Mouse (Mus musculus) erythroid progenitor cell, adult 5-6 weeks (primary cell): ENCODE results near the gene Stard7. TPM values are rescaled to one million over a fixed set of nuclear protein-coding genes. Genes with fewer than 3 reads are reported as not detected.

Source experiments
- ATAC-seq: replicated peaks from 2 replicates; pipeline ENCODE4 v1.8.0; 2016; ENCODE audit warnings: moderate number of reproducible peaks, mild to moderate bottlenecking, moderate TSS enrichment, inconsistent platforms; ENCODE audit not compliant: poor library complexity, low FRiP score, severe bottlenecking
- total RNA-seq, 2 experiments: library from RNA; stranded (forward) in 1 of 2; stranded (reverse) in 1 of 2; fragments of 150-400 nt in 1 of 2; fragments of 186-747, 209-891 nt in 1 of 2; gene quantifications; 2 replicates each; pipeline versions ENCODE4 v1.2.3 to v1.2.4; 2015 to 2017; ENCODE audit warnings: low replicate concordance in 2 of 2

Stard7 gene
- total RNA-seq, 2 experiments from 2014 or later: 59.5 to 65.4 TPM

- no peak for ATAC-seq
Measured at GRCm38 (mm10) chr2:127314467-127315154, 44.6 kb downstream of the Stard7 start.

DNA sequence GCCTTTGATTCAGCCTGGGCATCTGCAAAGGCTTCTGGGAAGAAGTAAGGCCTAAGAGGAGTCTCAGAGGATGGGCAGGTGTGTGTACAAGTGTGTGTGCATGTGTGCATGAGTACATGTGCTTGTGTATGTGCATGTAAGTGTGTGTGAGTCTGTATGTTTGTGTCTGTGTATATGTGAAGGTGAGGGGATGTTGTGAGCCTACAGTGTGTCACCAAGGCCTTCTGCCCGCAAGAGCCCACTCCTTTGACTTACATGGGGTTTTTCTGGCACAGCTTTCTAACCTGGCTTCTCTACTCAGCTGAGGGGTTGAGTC, 45.1 kb downstream of the Stard7 start:
- no peak for ATAC-seq

GRCm38 (mm10) chr2:127316431-127316830, 46.4 kb downstream of the Stard7 start:
- no peak for ATAC-seq

GRCm38 (mm10) chr2:127318136-127318535, 48.1 kb downstream of the Stard7 start:
- no peak for ATAC-seq

DNA sequence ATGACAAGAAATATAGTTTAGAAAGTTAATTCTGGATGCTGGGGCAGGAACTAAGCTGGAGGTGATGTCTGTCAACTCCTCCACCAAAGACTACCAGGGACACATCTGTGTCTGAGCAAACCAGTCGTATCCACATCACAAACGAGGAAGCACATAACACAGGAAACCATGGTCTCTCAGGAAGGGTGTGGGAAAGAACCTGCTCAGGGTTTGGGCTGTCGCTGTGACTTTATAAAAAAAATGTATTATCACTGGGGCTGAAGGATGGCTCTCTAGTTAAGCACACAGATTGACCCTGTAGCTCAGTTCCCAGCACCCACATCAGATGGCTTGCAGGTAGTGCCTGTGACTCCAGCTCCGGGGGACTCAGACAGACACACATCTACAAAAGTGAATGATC, 49.1 kb downstream of the Stard7 start:
- no peak for ATAC-seq

DNA sequence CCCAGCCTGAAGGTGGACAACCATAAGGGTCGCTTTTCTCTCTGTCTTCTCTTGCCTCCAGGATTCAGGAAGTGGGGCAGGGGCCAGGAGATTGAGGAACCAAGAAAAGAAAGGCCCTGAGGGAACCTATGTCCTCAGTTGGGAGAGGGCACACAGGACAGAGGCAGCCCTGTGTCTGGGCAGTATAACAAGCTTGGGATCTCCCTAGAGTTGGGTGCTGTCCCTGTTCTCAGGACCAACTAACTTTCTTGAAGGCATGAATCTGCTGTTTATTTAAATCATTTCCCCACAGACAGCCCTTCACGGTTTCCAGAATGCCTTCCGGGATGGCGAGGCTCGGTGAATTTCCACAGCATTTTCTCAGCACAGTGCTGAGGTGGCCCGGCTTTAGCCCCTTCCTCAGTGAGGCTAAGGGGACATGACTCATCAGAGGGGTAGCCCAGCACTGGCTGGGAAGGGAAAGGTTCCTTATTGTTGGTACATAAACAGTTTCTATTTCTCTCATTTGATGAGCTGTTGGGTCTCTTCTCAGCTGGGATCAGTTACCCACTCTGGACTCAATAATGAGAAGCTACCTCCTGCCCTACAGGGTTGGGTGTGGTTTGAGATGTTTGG, 52.8 kb downstream of the Stard7 start:
- no peak for ATAC-seq

DNA sequence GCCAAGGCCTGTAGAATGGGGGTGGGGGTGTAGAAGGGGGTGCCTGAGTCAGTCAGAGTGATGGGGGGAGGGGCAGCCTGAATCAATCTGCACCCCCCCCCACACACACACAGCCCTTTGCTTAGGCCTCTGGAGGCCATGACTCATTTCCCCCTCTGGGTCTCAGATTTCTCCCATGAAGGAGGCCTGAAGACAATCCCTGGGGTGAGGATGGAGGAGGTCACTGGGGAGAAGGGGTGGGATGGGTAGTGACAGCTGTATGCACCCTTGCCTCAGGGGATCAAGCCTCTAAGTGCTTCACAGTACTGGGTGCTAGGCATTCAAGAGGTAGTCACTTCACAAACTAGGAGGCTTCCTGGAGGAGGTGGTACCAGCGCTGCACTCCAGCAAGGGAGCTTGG, 53.6 kb downstream of the Stard7 start:
- ATAC-seq: no peak

DNA sequence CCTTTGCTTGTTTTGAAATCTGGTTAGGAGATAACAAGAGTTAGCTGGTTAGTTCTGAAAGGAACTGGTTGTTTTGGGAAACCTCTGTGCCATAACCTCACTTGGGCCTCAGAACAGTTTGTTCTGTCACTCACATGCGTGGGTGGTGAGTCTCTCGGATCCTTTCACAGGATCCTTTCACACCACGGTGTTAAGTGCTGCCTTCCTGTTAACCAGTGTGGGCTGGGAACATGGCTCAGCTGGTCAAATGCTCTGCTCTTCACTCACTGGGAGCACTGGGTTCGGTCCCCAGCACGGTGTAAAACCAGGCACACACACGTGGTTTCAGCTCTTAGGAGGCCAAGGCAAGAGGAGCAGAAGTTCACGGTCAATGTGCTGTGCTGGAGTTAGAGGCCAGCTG, 54.4 kb downstream of the Stard7 start:
- ATAC-seq: no peak

GRCm38 (mm10) chr2:127328090-127328851, 58.3 kb downstream of the Stard7 start:
- ATAC-seq: no peak

- no peak for ATAC-seq
Measured at GRCm38 (mm10) chr2:127332807-127333570, 63.0 kb downstream of the Stard7 start.

DNA sequence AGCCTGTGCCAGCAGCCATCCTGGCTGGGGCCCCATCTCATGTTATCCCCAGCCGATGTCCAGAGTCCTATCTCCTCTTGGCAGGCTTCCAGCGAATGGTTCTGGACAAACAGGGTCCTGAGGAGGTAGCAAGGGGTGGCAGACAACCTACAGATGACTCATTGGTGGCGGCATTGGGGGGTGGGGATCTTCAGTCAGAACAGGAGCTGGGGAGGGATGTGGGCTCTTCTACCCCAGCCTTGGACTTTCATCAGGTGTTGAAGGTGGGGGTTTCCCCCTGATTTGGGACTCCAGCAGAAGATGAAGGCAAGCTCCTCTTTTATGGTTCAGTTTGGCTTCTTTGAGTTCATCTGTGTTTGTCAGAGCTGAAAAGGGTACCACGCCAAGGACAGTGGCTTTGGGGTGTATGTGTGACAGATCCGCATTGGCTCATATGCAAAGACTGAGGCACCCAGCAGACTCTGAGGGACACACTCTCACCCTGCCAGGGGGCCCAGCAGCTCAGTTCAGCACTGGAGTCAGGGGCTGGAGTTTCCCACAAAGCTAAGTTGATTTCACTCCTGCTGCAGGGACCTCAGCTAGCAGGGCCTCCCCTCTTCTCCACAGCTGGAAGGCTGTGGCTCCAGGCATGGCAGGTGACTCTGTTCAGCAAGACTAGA, 64.1 kb downstream of the Stard7 start:
- ATAC-seq: no peak

GRCm38 (mm10) chr2:127335078-127335541, 65.1 kb downstream of the Stard7 start:
- ATAC-seq: no peak

- no peak for ATAC-seq
Measured at GRCm38 (mm10) chr2:127335767-127336496, 65.9 kb downstream of the Stard7 start, which contains the start of gene Dusp2. TSS of gene Dusp2 (plus strand) at chr2:127336159.

DNA sequence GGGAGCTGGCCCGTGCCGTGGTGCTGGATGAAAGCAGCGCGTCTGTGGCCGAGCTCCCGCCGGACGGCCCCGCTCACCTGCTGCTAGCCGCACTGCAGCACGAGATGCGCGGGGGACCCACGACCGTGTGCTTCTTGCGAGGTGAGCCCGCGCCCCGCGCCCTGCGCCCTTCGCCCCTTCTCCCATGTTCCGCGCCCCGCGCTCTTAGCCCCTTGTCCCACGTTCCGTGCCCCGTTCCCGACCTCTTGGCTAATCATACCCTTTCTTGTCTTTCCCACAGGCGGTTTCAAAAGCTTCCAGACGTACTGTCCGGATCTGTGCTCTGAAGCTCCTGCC, 66.4 kb downstream of the Stard7 start:
- no peak for ATAC-seq

- ATAC-seq: no peak
Measured at GRCm38 (mm10) chr2:127336885-127337284, 66.9 kb downstream of the Stard7 start.

DNA sequence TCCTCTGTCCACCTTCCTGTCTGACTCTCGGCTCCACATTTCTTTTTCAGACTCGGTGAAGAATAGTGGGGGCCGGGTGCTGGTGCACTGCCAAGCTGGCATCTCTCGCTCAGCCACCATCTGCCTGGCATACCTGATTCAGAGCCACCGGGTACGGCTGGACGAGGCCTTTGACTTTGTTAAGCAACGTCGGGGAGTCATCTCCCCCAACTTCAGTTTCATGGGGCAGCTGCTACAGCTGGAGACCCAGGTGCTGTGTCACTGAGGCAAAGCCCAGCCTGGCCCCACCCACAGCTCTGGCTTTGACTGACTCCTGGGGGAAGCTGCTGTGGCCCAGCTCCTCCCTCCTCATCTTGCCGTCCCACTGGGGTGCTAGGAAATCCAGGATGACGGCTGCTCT, 67.5 kb downstream of the Stard7 start:
- no peak for ATAC-seq

GRCm38 (mm10) chr2:127338012-127338411, 68.0 kb downstream of the Stard7 start:
- no peak for ATAC-seq

- ATAC-seq: no peak
Measured at GRCm38 (mm10) chr2:127338416-127338815, 68.4 kb downstream of the Stard7 start, which contains the start of gene Astl. TSS of gene Astl (plus strand) at chr2:127338639.

GRCm38 (mm10) chr2:127338833-127339232, 68.8 kb downstream of the Stard7 start:
- no peak for ATAC-seq
